Mouse (Mus musculus) bone marrow macrophage, adult 2 months (primary cell): Measurements from ENCODE around the gene Fam168b.

Source experiments
- CTCF ChIP-seq: IDR thresholded peaks from 2 replicates; pipeline ENCODE4 v1.5.1; 2012; ENCODE audit warnings: low read depth, mild to moderate bottlenecking, low read length, moderate library complexity
- POLR2A ChIP-seq: IDR thresholded peaks from 2 replicates; pipeline ENCODE4 v1.6.1; 2012; ENCODE audit warnings: mild to moderate bottlenecking, low read depth, low read length, borderline replicate concordance

DNA sequence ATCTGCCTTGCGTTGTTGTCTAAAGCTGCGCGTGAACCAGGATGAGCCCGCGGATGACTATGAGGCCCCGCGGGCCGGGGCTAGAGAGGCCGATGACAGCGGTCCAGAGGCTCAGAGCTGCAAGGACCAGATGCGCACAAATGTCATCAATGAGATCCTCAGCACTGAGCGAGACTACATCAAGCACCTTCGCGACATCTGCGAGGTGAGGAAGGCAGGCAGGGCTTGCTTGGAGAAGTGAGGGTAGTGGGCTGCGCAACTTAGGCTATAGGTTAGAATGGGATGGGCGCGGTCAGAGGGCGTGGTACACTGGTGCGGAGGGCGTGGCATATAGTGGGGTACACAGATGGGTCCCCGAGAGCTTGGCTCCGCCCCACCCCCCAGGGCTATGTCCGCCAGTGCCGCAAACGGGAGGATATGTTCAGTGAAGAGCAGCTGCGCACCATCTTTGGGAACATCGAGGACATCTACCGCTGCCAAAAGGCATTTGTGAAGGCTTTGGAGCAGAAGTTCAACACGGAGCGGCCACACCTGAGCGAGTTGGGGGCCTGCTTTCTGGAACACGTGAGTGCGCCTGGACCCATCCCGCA is 36.8 kb downstream of the Fam168b start:
- TF ChIP-seq CTCF = no peak
- TF ChIP-seq POLR2A = no peak
